Mouse (Mus musculus) layer of hippocampus, postnatal 14 days (tissue): ENCODE measurements around the gene Nos1ap. TPM values are rescaled to one million over a fixed set of nuclear protein-coding genes. Genes with fewer than 3 reads are reported as not detected.

Experiments used
- DNase-seq, 2 experiments: peaks; one replicate each; pipeline ENCODE4 v3.0.0; 2021 to 2022; ENCODE audit warnings: low spot score in 2 of 2, mixed read lengths in 1 of 2
- long read RNA-seq, 2 experiments: library from polyadenylated mRNA; stranded (forward); transcript quantifications; one replicate each; pipeline ENCODE4 v2.0.0; 2021
- total RNA-seq, 2 experiments: library from RNA; stranded (reverse); gene quantifications; 2 replicates each; pipeline ENCODE4 v1.2.3; 2021

The Nos1ap gene
- total RNA-seq: 100 to 1,000 TPM; 127 to 160 TPM
- long read RNA-seq, experiment 1, transcript Nos1ap-202 (10 exons, 3,022 nt): major isoform, 19 of 77 reads
- long read RNA-seq, experiment 1, transcript Nos1ap-208 (3 exons, 781 nt): minor isoform, 5 of 77 reads
- long read RNA-seq, experiment 1, partial matches to known transcripts: 17 of 77 reads
- long read RNA-seq, experiment 1, other reads (novel, unspliced or antisense): 36 of 77 reads
- long read RNA-seq, experiment 2, transcript Nos1ap-202 (10 exons, 3,022 nt): major isoform, 19 of 87 reads
- long read RNA-seq, experiment 2, partial matches to known transcripts: 5 of 87 reads
- long read RNA-seq, experiment 2, other reads (novel, unspliced or antisense): 61 of 87 reads

- peak; percentile 82 to 85 for DNase-seq
These were observed at the start of gene Nos1ap for GRCm38 (mm10) chr1:170589219-170590040. Gene Nos1ap, minus strand, starts transcription at chr1:170589861.

DNA sequence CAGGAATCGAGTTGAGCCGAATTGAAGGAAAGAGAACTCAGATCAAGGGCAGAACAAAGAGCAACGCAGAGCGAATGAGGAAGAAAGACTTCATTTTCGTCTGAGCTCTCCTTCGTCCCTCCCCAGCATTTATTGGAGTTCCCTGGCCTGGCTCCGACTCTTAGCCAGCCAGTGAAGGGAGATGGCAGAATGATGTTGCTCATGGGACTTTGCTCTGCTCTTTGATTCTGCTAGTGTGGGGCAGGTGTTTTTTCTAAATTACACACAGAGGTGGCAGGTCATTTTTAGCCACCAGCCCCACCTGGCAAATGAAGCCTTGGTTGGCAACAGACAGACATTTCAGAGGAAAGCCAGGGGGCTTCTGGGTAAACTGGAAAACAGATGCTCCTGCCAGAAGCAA is 49.3 kb upstream of the Nos1ap start:
- DNase-seq: no peak

DNA sequence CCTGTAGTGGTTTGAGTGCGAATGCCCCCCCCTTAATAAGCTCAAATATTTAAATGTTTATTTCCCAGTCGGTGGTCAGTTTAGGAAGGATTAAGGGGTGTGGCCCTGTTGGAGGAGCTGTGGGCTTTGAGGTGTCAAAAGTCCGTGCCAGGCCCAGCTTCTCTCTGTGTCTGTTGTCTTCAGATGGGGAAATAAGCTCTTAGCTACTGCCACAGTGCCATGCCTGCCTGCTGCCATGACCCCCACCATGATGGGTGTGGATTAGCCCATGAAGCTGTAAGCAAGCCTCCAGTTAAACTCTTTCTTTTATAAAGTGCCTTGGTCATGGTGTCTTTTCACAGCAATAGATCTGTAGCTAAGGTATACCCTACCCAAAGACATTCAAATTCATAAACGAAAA is 43.2 kb upstream of the Nos1ap start:
- DNase-seq: no peak

GRCm38 (mm10) chr1:170632385-170632784 is 42.7 kb upstream of the Nos1ap start:
- peak; percentile 79 to 90 for DNase-seq

DNA sequence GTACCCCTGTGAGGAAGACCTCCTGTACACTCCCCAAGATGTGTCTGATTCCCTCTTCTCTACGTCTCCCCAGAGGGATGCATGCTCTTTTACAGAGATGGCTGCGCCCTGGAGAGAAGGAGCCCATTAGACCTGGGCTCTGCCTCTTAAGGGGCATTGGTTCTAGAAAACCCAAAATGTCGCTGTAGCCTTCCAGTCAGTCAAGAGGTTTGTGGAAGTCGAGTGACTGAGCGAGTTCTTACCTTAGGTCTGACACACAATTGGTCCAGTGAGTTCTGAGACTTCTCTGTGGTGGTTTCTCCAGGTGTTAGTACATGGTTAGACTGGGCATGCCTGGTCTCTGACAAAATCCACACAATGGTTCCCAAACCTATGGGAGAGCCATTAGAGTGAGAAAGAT is 41.9 kb upstream of the Nos1ap start:
- no peak for DNase-seq

DNA sequence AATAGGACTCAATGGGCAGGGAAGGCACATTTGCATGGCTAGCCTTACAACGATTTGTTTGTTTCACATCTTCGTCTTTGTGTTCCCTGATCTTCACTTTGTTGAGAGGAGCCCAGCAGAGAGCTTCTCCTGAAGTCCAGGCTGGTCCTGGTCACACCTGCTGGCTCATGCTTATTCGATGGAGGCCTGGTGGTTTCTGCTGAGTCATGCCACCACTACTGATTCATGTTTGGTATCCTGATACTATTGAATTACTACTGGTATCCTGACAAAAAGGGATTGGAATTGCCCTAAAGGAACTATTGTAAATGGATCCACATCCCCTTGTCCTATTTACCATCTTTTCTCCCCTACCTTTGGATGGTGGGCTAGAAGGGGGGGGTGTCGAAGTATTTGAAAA is 40.8 kb upstream of the Nos1ap start:
- no peak for DNase-seq

DNA sequence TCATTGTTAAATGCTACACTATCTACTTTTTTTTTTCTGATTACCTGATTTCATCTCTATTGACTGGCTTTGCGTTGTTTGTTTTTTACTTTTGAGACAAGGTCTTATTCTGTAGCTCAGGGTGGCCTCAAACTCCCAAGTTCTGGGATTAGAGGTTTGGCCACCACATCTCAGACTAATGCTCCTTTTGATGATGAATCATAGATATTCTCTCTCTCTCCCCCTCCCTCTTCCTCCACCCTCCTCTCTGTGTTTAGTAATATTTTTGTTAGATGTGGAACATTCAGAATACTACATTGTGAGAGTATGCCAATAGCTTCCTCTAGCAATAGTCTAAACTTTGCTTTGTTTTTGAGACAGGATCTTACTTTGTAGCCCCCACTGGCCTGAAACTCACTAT is 33.8 kb upstream of the Nos1ap start:
- DNase-seq: no peak

GRCm38 (mm10) chr1:170622934-170623333 is 33.3 kb upstream of the Nos1ap start:
- no peak for DNase-seq

- no peak for DNase-seq
These were observed 30.2 kb upstream of the Nos1ap start for GRCm38 (mm10) chr1:170619686-170620374.

- peak; percentile 74 to 80 for DNase-seq
These were observed 23.6 kb upstream of the Nos1ap start for GRCm38 (mm10) chr1:170612968-170613872.

DNA sequence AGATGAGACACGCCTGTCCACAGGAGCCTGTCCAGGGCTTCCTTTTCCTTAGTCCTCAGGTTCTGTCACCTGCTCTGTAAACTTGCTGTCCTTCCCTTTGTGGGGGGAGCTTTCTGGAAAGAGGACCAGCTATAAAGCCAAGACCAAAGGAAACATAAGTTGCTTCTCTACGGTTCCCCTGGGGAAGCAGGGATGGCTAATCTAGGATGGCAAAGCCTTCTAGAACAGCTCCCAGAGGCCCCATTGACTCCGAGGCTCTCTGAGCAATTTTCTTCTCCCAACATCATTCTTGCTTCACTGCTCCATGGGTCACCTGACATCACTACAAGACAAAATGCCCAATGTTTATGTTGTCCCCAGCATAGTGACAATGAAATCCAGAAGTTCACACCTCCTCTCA is 22.0 kb upstream of the Nos1ap start:
- no peak for DNase-seq

- DNase-seq: no peak
These were observed 21.0 kb upstream of the Nos1ap start for GRCm38 (mm10) chr1:170610695-170611094.

DNA sequence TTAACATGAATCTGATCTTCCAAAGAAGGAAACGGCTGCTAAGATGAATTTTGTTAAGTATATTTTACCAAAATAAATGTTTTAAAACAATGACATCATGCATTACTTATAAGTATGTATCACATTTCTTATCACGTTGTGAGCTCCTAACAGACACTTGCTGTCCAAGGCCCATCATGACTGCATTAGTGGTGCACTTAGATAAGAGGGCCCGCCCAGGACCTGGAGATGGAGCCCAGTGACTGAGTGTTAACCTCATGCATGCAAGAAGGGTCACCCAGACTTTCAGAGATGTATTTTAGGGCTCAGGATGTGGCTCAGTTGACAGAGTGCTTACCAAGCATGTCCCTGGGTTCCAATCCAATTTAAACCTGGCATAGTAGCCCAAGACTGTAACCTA is 20.6 kb upstream of the Nos1ap start:
- no peak for DNase-seq

DNA sequence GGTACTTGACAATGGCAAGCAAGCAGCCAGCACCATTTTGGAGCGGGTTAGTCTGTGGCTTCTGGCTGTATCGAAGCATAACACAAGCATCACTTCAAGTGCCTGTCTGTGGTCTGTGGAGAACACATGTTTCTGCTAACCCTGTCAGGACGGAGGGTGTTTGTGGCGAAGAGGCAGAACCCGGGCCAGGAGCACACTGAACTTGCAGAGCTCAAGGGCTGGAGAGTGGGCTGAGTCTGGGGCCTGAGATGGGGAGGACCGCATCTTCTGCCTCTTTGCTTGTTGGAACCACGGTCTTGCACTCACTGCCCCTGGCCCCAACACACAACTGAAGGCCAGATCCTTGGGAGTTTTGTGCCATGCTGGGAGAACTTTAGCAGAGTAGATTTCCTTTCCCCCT is 20.2 kb upstream of the Nos1ap start:
- no peak for DNase-seq

DNA sequence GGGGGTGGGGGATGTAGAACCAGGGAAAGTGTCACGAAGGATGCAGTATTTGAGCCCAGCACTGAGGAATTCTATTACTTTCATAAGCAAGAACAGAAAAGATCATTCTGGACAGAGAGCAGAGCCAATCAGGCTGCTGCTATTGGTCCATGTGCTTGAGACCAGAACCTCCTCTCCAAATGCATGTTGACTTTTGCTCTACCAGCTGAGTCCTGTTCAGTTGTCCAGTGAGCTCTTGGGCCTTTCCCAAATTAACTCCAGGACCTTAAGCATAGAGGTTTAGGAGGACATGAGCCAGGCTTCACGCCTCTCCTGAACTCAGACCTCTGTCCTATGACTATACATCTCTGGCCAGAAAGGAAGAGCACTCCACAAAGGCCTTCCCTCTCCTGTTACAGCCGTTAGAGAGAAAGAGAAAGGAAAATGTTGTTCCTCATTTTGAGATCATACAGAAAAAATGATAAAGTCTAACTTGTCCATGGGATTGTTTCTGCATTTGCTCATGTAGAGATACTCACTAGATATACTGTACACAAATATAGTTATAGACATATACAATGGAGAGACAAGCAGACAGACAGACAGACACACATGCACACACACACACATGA is 18.9 kb upstream of the Nos1ap start:
- no peak for DNase-seq

- DNase-seq: no peak
These were observed 17.7 kb upstream of the Nos1ap start for GRCm38 (mm10) chr1:170607231-170607917.

DNA sequence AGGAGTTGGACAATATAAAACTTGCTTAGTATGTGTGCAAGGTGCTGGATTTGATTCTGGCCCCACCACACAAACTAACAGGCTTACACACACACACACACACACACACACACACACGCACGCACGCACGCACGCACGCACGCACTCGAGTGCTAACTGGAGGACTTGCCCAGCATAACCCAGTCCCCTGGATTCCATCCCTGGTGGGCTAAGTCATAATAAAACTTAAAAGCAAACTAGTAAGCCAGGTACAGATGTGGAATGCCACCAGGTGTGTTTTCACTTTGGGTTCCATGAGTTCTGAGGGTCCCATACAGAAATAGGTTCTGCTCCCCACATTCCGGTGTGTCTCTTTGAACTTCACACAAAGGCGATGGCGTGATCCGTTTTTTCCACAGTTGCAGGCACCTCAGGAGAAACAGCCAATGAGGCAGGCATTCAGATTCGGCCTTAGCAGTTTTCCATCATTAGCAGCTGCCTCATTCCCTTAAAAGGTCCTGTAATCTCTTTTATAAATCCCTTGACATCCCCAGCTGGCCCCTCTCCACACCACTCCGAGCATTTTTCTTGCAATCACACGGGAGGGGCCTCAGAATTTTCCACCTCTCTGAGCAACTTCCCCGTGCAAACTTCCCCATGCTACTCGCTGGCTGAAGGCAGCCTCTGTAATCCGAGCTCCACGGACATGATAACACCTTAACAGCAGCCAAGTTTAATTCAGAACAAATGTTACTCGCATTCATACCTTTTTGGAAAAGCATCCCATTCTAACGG is 15.8 kb upstream of the Nos1ap start:
- DNase-seq: no peak

- no peak for DNase-seq
These were observed 4.9 kb upstream of the Nos1ap start for GRCm38 (mm10) chr1:170594575-170594974.

- no peak for DNase-seq
These were observed 870 bp upstream of the Nos1ap start for GRCm38 (mm10) chr1:170590531-170590930.
